Mouse (Mus musculus): ENCODE results near the gene Usp39.
A peak's percentile ranks its signal among the peaks of the same experiment; 100 is the strongest.

Usp39 gene

DNA sequence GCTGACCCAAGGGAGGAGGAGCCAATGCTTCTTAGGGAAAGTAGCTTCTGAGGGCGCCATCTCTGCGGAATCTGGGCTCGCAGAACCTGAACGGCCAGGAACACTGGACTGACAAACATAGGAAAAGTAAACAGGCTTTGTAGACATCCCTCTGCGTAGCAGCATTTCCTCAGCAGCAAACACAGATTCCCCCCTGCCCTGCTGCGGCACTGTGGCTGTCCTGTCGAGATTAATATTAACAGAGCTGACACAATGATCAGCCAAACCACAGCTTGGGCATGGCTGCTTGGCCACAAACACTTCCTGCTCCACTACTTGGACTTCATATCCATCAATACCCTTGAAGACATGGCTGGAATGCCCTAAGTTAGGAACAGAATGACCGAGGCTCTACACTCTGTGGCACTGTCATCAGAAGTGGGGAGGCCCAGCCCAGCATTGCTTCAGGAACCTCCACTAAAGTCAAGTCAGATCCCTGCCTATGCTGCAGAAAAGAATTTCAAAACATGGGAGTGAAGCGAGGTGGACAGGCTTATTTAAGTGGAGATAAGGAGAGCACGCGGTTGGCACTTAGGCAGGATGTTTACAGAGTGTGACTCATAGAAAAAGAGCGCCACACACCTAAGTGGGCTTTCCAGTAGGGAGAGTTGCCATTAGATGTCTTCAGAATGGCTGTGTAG lies 51.9 kb downstream of the Usp39 start:
- DNase-seq (ENCODE audit: low read depth): no peak

GRCm38 (mm10) chr6:72289484-72289883 lies 55.5 kb downstream of the Usp39 start:
- DNase-seq (ENCODE audit: low read depth): no peak

- DNase-seq (ENCODE audit: low read depth): peak; percentile 66
Measured at GRCm38 (mm10) chr6:72283914-72284313, 61.1 kb downstream of the Usp39 start.

DNA sequence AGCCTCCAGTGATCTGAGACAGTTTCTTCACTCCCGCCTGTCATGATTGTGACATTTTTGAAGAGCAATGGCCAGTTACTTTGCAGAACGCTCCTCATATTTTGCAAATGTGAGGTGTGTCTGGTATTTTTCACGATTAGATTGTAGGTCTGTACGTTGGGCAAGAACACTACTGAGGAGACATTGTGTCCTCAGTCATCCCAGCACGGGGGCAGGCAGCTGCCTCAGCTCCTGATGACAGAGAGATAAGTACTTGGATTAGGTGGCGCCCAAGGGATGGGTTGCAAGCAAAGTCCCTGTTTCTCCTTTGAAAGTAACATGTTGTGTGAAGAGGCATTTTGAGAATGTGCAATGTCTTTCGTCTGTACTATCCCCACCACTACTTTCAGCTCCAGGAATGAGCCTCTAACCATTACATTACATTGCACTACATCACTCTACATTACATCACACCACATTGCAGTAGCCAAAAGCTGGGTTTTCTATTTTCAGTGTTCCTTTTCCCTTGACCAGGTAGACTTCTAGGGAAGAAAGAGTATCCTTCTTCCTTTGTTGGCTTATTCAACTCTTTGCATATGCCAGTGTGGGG lies 64.5 kb downstream of the Usp39 start:
- DNase-seq (ENCODE audit: low read depth): no peak

GRCm38 (mm10) chr6:72279505-72279904 lies 65.5 kb downstream of the Usp39 start:
- DNase-seq (ENCODE audit: low read depth): no peak

DNA sequence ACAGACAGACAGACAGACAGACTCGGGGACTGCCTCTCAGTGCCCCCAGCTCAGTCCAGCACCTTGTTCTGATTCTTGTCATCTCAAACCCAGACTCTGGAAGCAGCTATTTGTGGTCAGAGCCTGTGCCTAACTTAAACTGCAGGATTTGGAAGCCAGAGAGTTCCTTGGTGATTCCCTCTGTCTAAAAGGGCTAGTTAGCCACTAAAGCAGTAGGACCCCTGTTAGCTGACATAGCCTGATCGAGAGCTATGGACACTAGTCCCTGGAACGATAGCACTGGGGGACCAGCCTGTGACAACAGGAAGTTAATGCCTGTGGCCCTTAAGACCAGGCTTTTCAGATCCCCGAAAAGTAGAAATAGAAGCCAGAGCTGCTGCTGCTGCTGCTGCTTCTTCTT lies 66.1 kb downstream of the Usp39 start:
- no peak for DNase-seq (ENCODE audit: low read depth)

DNA sequence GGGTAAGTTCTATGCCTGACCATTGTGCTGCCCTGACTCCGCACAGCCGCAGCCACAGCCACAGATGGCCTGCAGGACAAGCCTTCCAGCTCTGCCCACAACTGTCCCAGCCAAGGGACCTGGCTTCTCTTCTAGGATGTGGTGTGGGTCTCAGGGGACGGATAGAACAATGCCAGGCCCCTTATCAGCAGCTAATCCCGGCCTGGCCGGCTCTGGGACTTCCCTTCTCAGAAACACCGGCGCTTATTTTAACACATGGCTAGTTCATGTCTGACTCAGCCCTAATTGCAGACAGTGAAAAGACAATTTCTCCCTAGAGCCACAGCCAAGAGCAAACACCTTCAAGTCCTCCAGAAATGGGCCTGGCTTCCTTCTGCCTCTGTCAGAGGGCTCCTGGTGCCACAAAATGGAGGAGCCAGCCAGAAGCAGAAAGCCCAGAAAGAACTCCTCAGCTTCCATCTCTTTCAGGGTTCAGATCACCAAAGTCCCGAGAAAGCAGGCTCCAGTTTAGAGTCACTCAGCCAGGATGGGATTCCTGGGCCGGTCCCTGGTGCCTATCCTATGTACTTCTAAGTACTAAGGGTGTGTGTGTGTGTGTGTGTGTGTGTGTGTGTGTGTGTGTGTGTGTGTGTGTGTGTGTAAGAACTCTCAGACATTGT lies 67.3 kb downstream of the Usp39 start:
- no peak for DNase-seq (ENCODE audit: low read depth)

GRCm38 (mm10) chr6:72276972-72277441 lies 68.0 kb downstream of the Usp39 start:
- no peak for DNase-seq (ENCODE audit: low read depth)

DNA sequence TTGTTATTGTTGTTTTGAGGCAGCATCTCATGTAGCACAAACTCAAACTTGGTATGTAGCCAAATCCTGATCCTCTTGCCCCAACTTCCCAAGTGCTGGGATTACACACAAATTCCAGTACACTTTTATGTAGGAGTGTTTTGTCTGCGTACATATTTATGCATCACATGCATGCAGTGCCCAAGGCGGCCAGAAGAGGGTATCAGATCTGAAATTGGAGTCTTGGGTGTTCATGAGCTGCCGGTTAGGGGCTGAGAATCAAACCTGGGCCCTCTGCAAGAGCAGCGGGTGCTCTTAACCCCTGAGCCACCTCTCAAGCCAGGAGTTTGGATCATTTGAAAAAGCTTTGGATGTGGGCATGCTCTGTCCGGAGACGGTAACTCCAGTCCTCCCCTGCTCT lies 68.8 kb downstream of the Usp39 start:
- DNase-seq (ENCODE audit: low read depth): no peak

DNA sequence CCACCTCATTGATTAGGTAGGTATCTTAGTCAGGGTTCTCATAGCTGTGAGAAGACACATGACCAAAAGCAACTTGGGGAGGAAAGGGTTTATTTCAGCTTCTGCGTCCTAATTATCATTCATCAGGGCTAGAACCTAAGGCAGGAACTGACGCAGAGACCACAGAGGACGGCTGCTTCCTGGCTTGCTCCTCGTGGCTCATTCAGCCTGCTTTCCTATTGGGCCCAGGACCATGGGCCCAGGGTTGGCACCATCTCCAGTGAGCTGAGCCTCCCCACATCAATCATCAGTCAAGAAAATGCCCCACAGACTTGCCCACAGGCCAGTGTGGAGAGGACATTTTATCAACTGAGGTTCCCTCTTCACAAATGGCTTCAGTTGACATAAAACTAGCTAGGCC lies 69.5 kb downstream of the Usp39 start:
- DNase-seq (ENCODE audit: low read depth): no peak

- DNase-seq (ENCODE audit: low read depth): no peak
Measured at GRCm38 (mm10) chr6:72273153-72273552, 71.8 kb downstream of the Usp39 start.

DNA sequence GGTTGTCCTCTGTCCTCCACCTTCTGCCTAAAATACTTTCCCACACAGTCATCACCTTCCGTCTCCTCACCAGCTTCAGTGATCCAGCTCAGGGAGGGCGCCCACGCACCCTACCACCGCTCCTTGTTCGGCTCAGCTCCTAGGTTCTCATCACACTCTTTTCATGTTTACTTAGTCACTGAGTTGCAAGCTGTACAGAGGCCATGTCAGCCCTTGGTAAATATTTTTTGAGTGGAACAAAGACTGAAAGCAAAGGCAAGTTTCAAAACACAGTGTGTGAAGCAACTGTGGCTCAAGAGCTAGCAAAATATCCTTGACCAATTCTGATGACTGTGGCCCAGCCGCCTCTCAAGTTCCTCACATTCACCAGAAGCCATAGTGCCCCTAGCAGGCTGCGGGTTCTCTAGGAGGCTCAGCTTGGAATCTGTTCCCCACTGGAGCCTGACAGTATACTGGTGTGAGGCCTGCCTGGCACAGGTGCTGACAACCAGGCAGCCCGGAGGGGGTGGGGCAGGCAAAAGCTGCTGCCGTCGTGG lies 72.8 kb downstream of the Usp39 start:
- DNase-seq (ENCODE audit: low read depth): no peak

GRCm38 (mm10) chr6:72270952-72271519 lies 73.9 kb downstream of the Usp39 start:
- DNase-seq (ENCODE audit: low read depth): no peak

DNA sequence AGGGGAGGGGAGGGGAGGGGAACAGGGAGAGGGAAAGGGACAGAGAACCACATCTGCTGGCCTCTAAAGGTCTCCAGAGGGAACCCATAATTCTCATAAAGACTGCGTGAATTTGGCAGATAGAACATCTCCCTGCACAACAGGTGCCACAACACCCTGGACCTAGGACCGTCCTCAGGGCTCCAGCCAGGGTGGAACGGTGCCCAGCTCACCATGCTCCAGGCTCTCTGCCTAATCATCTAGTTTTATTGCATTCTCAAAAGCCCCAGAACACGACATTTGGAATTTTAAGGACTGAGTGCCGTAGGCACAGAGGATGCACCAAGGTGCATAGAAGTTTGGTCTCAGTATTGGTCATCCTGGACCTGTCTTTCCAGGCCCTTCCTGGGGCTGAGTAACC lies 74.7 kb downstream of the Usp39 start:
- no peak for DNase-seq (ENCODE audit: low read depth)

Measured in naive thymus-derived CD4-positive, alpha-beta T cell, adult 2 months (primary cell).